Mouse (Mus musculus) common myeloid progenitor, adult 5-6 weeks (primary cell): ENCODE data around the gene Lcn12. TPM values are rescaled to one million over a fixed set of nuclear protein-coding genes. Genes with fewer than 3 reads are reported as not detected.
A peak's percentile ranks its signal among the peaks of the same experiment; 100 is the strongest.

Experiments
- ATAC-seq: replicated peaks from 2 replicates; pipeline ENCODE4 v1.8.0; 2016; ENCODE audit warnings: low read depth, mild to moderate bottlenecking, moderate TSS enrichment, inconsistent platforms; ENCODE audit not compliant: poor library complexity, severe bottlenecking
- total RNA-seq: library from RNA; stranded (forward); fragments of 200-1000, 187-1606 nt; gene quantifications from 2 replicates; pipeline ENCODE4 v1.2.3, GENCODE M21; 2017

Gene Lcn12
- total RNA-seq: not detected in 2 replicates

DNA sequence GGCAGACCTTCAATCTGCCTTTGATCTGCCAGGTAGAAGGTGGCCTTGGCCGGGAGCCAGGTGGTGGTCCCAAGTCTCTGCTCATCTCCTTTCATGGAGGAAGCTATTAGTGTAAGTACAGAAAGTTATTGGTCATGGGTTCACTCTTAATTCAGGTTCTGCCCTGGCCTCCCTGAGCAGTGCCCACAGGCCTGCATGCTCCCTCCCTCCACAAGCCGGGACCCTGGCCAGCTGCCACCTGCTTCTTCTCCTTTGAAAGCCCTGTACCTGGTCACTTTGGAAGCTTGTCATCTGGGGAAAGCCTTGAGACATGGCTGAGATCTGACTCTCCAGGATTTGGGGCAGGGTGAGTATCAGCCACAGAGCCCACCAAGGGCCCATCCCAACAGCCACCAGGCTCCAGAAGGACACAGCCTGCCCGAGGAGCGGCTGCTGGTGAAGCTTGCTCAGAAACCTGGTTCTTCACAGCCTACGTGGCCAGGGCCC, at the start of gene Lcn12:
Lcn12 (minus strand) TSS at position 436 of the 486 bp plus-strand sequence.
- ATAC-seq: no peak

DNA sequence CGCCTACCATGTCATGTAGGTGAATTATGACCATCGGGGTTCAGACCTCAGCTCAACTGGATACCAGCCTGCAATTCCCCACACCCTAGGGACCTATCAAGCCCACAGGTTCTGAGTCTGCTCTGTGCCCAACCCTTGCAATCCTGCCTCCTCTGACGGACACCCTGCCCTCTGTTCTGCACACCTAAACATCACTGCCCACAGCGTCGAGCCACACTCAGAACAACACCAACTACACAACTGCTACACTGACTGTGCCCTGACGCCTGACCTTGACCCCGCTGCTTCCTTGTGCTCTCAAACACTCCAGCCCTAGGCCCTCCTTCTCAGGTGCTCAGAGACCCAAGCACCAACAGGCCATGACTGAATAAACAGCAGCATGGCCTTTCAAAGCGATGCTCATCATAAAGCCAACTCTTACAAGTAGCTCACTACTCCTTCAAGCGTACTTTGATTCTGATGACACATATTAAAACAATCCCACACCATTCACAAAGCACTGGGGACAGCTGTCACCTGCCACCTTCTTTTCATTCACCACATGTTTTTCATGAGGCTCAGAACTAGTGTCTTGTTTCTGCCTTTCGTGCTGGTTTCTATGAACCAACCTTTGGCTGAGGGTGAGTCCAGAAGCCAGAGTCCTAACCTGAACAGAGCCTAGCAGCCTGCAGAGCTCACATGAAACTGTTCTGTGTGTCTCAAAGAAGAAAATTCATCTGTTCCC, 48.1 kb upstream of the Lcn12 start:
- no peak for ATAC-seq

DNA sequence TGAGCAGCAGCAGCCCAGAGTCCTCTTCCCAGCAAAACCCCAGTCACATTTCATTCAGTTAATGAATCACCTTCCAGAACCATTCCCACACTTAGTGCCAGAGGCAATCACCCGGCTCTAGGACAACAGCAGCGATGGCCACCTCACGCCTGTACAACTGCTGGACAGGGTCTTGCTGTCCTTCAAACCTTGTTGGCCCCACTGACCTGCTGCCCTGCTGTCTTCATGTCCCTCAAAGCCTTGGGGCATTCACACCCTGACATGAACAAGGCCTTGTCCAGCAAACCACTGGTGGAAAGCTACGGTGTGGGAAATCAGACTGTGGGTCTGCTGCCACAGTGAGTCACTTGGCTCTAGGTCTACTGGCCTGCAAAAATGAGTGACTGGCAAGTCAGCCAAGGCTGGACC, 46.8 kb upstream of the Lcn12 start:
- no peak for ATAC-seq

DNA sequence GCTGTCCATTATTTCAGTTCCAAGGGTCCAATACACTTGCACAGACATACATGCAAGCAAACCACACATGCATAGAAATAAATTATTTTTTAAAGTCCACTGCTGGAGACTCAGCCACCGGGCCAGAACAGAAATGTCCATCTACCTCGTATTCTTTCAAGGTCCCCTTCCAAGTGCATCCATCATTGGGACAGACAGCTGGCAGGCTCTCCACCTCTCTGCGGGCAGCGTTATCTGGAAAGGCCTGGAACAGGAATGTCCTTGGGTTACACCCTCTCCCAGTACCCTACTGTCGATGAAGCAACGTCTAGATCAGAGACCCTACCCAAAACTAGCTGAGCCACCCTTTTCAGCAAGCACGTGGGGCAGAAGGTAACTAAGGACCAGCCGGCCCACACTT, 42.8 kb upstream of the Lcn12 start:
- ATAC-seq: no peak

GRCm38 (mm10) chr2:25534866-25535182, 41.1 kb upstream of the Lcn12 start:
- ATAC-seq: no peak

DNA sequence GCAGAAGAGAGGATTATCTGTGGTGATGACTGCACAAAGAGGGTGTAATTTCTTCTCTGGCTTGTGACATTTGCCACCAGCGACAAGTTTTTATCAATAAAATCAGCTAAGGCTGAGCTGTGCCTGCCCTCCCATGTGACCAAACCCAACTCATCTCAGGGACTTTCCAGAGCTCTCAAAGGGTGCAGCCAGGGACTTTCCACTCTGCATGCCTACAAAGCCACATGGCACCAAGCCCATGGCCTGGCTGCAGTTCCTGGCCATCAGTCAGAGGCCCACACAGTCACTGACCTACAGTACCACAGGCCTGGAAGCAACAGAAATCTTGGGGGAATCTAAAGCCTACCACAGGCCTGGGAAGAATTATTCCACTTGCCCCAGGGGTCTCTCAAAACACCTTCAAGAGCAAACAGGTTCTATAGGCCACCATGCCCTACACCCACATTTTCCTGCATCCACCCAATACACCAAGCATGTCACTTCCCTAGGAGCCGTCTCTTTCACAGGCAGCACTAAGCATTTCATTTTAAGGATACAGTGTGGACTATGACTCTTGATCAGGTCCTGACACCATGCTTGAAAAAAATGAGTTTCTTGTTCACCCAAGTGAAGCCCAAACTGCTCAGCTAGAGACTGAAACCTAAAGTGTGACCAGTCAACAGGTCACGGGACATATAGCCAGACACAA, 40.6 kb upstream of the Lcn12 start:
- 0 out of 2 replicates have a peak, but pooled peaks have one; percentile 25 for ATAC-seq

DNA sequence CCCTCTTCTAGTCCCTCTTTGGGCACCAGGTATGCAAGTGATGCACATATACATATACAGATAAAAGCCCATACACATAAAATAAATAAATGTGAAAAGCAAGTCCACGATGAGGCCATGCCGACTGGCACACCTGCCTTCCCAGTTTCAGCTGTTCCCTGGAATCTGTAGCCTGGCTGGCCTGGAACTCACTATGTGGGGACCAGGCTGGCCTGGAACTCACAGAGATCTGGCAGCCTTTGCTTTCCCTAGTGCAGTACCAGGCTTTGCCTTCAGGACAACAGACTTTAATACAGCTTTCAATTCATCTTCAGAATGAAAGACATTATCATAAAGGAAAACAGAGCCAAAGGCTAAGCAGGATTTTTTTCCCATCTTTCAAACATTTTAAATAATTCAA, 40.0 kb upstream of the Lcn12 start:
- no peak for ATAC-seq

GRCm38 (mm10) chr2:25526510-25527302, 33.0 kb upstream of the Lcn12 start:
- ATAC-seq: no peak

GRCm38 (mm10) chr2:25509912-25510311, 16.2 kb upstream of the Lcn12 start:
- peak; percentile 42; the same call in 1 of the 2 replicates for ATAC-seq

DNA sequence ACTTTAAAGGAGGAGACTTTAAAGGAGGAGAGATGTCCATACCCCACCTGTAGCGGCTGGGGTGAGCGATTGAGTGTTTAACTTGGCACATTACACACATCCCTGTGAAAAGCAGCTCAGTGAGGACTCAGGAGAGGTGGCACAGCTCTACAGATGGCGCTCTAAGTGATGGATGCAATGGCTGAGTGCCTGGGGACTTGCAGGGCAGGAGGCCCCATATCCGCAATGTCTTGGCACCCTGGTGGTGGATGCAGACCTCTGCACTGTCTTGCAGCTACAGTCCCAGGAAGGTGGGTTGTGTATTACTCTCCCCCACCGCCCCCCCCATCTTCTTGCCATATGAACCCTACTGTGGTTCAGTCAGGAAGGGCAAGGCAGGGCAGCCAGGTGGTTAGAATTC, 13.3 kb upstream of the Lcn12 start:
- ATAC-seq: peak; percentile 90

- no peak for ATAC-seq
These were observed 12.1 kb upstream of the Lcn12 start for GRCm38 (mm10) chr2:25505860-25506259.

DNA sequence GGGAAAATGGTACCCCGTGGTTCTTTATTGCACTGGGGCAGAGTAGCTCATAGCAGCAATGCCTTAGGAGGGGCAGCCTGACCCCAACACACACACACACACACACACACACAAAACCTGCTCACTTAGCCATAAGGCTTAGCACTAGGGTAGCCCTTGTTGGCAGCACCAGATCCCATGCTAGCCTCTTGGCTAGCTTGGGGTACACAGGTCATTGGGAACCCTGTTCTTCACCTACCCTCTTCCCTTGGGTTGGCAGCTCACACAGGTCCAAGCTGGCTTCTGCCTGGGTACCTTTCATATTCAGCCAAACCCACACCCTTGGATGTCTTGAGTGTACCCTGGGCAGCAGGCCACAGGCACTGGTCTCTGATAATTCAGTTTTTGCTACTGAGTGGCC, 11.3 kb upstream of the Lcn12 start:
- ATAC-seq: no peak

GRCm38 (mm10) chr2:25504538-25504937, 10.8 kb upstream of the Lcn12 start:
- no peak for ATAC-seq

GRCm38 (mm10) chr2:25502726-25503125, 9.0 kb upstream of the Lcn12 start:
- ATAC-seq: no peak

DNA sequence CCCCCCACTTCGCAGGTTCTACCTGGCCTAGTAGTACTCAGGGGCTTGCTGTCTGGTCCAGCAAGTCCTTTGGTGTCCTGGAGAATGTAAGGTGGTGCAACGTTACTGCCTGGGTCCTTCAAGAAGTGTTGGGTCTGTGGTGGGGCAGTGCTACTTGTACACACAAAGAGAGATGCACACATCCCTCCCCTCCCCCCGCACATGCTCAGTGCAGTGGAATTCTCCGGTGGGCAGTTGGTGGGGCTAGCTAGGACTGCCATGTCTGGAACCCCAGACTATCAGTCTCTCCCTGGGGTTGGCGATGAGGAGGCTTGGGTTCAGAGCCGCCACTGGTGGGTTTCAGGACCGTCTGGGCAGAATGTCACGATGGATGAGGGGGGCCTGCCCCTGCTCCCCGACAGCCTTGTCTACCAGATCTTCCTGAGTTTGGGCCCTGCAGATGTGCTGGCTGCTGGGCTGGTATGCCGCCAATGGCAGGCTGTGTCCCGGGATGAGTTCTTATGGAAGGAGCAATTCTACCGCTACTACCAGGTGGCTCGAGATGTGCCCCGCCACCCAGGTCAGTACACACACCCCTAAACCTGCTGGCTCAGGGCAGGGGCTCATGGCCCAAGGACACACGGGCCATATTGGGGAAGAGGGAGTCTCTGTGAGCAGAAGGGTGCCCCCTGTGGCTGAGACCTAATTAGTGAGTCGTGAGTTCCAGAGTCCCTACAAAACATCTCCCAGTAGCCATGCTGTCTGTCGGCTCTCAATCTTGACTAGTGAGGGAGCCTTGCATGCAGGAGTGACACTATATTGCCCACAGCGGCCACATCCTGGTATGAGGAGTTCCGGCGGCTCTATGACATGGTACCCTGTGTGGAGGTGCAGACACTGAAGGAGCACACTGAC, 8.1 kb upstream of the Lcn12 start, which contains the start of gene C8g:
C8g (minus strand) TSS at position 127 of the 894 bp plus-strand sequence.
- no peak for ATAC-seq

- ATAC-seq: peak; percentile 78
These were observed 7.1 kb upstream of the Lcn12 start, which contains the start of gene Fbxw5 for GRCm38 (mm10) chr2:25500576-25501405. Fbxw5 (plus strand) TSS chr2:25500750.

GRCm38 (mm10) chr2:25500071-25500575, 6.4 kb upstream of the Lcn12 start:
- 0 out of 2 replicates have a peak, but pooled peaks have one; percentile 0 for ATAC-seq

- ATAC-seq: no peak
These were observed 5.1 kb upstream of the Lcn12 start for GRCm38 (mm10) chr2:25498622-25499478.
